Mouse (Mus musculus): ENCODE results near the gene Slc35a3.

Gene Slc35a3

GRCm38 (mm10) chr3:116701601-116702000 lies 11.0 kb downstream of the Slc35a3 start:
- DNase-seq (ENCODE audit: low read depth, low spot score): peak; percentile 57

- no peak for DNase-seq (ENCODE audit: low read depth, low spot score)
These were observed 13.8 kb downstream of the Slc35a3 start for GRCm38 (mm10) chr3:116698786-116699185.

- DNase-seq (ENCODE audit: low read depth, low spot score): no peak
These were observed 17.0 kb downstream of the Slc35a3 start for GRCm38 (mm10) chr3:116695666-116695985.

GRCm38 (mm10) chr3:116694955-116695665 lies 17.5 kb downstream of the Slc35a3 start:
- no peak for DNase-seq (ENCODE audit: low read depth, low spot score)

- DNase-seq (ENCODE audit: low read depth, low spot score): no peak
These were observed 18.3 kb downstream of the Slc35a3 start for GRCm38 (mm10) chr3:116694312-116694711.

GRCm38 (mm10) chr3:116681160-116681559 lies 31.5 kb downstream of the Slc35a3 start, which contains the start of gene Gm43191:
Gene Gm43191 (minus strand): TSS chr3:116681260.
- no peak for DNase-seq (ENCODE audit: low read depth, low spot score)

- peak; percentile 83 for DNase-seq (ENCODE audit: low read depth, low spot score)
These were observed 48.4 kb downstream of the Slc35a3 start for GRCm38 (mm10) chr3:116664281-116664680.

GRCm38 (mm10) chr3:116662463-116662863 lies 50.2 kb downstream of the Slc35a3 start, which contains the start of gene Mfsd14a:
Gene Mfsd14a (minus strand): TSS chr3:116662677.
- peak; percentile 98 for DNase-seq (ENCODE audit: low read depth, low spot score)

- no peak for DNase-seq (ENCODE audit: low read depth, low spot score)
These were observed 50.7 kb downstream of the Slc35a3 start for GRCm38 (mm10) chr3:116661870-116662414.

GRCm38 (mm10) chr3:116661288-116661869 lies 51.3 kb downstream of the Slc35a3 start:
- DNase-seq (ENCODE audit: low read depth, low spot score): no peak

- DNase-seq (ENCODE audit: low read depth, low spot score): no peak
These were observed 52.7 kb downstream of the Slc35a3 start for GRCm38 (mm10) chr3:116659856-116660430.

- DNase-seq (ENCODE audit: low read depth, low spot score): no peak
These were observed 53.6 kb downstream of the Slc35a3 start for GRCm38 (mm10) chr3:116658928-116659565.

GRCm38 (mm10) chr3:116656184-116656965 lies 56.3 kb downstream of the Slc35a3 start:
- DNase-seq (ENCODE audit: low read depth, low spot score): peak; percentile 86

- DNase-seq (ENCODE audit: low read depth, low spot score): peak; percentile 69
These were observed 58.6 kb downstream of the Slc35a3 start for GRCm38 (mm10) chr3:116654051-116654450.

GRCm38 (mm10) chr3:116653278-116653945 lies 59.2 kb downstream of the Slc35a3 start:
- DNase-seq (ENCODE audit: low read depth, low spot score): no peak

- peak; percentile 58 for DNase-seq (ENCODE audit: low read depth, low spot score)
These were observed 60.6 kb downstream of the Slc35a3 start for GRCm38 (mm10) chr3:116652033-116652446.

- DNase-seq (ENCODE audit: low read depth, low spot score): no peak
These were observed 61.9 kb downstream of the Slc35a3 start for GRCm38 (mm10) chr3:116650698-116651097.

- no peak for DNase-seq (ENCODE audit: low read depth, low spot score)
These were observed 63.8 kb downstream of the Slc35a3 start for GRCm38 (mm10) chr3:116648805-116649204.

GRCm38 (mm10) chr3:116646387-116646786 lies 66.2 kb downstream of the Slc35a3 start:
- no peak for DNase-seq (ENCODE audit: low read depth, low spot score)

GRCm38 (mm10) chr3:116642373-116642772 lies 70.3 kb downstream of the Slc35a3 start:
- DNase-seq (ENCODE audit: low read depth, low spot score): no peak
